Mouse (Mus musculus): ENCODE measurements around the gene A630089N07Rik. TPM values are rescaled to one million over a fixed set of nuclear protein-coding genes. Genes with fewer than 3 reads are reported as not detected.

A630089N07Rik gene
- polyA plus RNA-seq, 1 experiment, result 4.1 TPM

- no peak for DNase-seq (ENCODE audit: low read depth)
Observed at GRCm38 (mm10) chr16:97962151-97962948, 119.9 kb downstream of the A630089N07Rik start, which contains the start of the genes C2cd2 and Zbtb21. Gene C2cd2 (minus strand): TSS chr16:97962598. Gene Zbtb21 (minus strand): TSS chr16:97962622.

GRCm38 (mm10) chr16:97961381-97962150, 120.7 kb downstream of the A630089N07Rik start:
- DNase-seq (ENCODE audit: low read depth), result no peak

GRCm38 (mm10) chr16:97960348-97960747, 121.9 kb downstream of the A630089N07Rik start:
- DNase-seq (ENCODE audit: low read depth), result no peak

GRCm38 (mm10) chr16:97958401-97958973, 123.8 kb downstream of the A630089N07Rik start:
- DNase-seq (ENCODE audit: low read depth), result no peak

- DNase-seq (ENCODE audit: low read depth), result no peak
Observed at GRCm38 (mm10) chr16:97957626-97958025, 124.6 kb downstream of the A630089N07Rik start.

- no peak for DNase-seq (ENCODE audit: low read depth)
Observed at GRCm38 (mm10) chr16:97956011-97956410, 126.2 kb downstream of the A630089N07Rik start.

- DNase-seq (ENCODE audit: low read depth), result no peak
Observed at GRCm38 (mm10) chr16:97953300-97953699, 128.9 kb downstream of the A630089N07Rik start.

GRCm38 (mm10) chr16:97952801-97953200, 129.4 kb downstream of the A630089N07Rik start:
- DNase-seq (ENCODE audit: low read depth), result no peak

- no peak for DNase-seq (ENCODE audit: low read depth)
Observed at GRCm38 (mm10) chr16:97952371-97952770, 129.9 kb downstream of the A630089N07Rik start.

Other genes with a start within 250 kb of the A630089N07Rik start
- 8.4 and 8.6 TPM in 2 replicates for gene Prdm15, start 230.6 kb downstream of the A630089N07Rik start, polyA plus RNA-seq (2012; rRNA removed)
- 13.2 and 19.0 TPM in 2 replicates for gene C2cd2, start 119.9 kb downstream of the A630089N07Rik start, polyA plus RNA-seq (2012; rRNA removed)
- gene Zbtb21, start 119.8 kb downstream of the A630089N07Rik start, polyA plus RNA-seq (2012; rRNA removed), result 14.6 and 17.5 TPM in 2 replicates
- gene B230307C23Rik, start 85.1 kb downstream of the A630089N07Rik start, polyA plus RNA-seq (2012; rRNA removed), result 5.4 and 5.8 TPM in 2 replicates